Mouse (Mus musculus) CH12.LX (cell line): Measurements from ENCODE around the gene Vasp. TPM values are rescaled to one million over a fixed set of nuclear protein-coding genes. Genes with fewer than 3 reads are reported as not detected.

Source experiments
- DNase-seq: peaks from one replicate; pipeline ENCODE4 v3.0.0-alpha.2; 2013; ENCODE audit errors: extremely low read depth
- H3K27ac ChIP-seq: 2 replicates; pipeline ENCODE4 v1.5.1; 2012; ENCODE audit warnings: low read depth, mild to moderate bottlenecking, control low read depth, moderate library complexity; ENCODE audit not compliant: insufficient read depth
- H3K27me3 ChIP-seq: replicated peaks from 2 replicates; pipeline ENCODE3; 2012; ENCODE audit warnings: inconsistent platforms
- H3K36me3 ChIP-seq, 2 experiments: replicated peaks in 1 of 2; 2 replicates each; pipeline versions ENCODE3 to v1.6.1; 2012; ENCODE audit warnings: inconsistent platforms in 1 of 2, low read length in 1 of 2, mild to moderate bottlenecking in 1 of 2, mixed read lengths in 1 of 2, moderate library complexity in 1 of 2; ENCODE audit not compliant: control insufficient read depth in 1 of 2, insufficient read depth in 1 of 2
- H3K4me1 ChIP-seq, 2 experiments: 2 replicates each; pipeline ENCODE4 v1.6.1; 2012; ENCODE audit warnings: inconsistent platforms in 1 of 2, moderate library complexity in 1 of 2; ENCODE audit not compliant: insufficient read depth in 2 of 2, control insufficient read depth in 1 of 2
- H3K4me2 ChIP-seq: 2 replicates; pipeline ENCODE4 v1.6.1; 2012; ENCODE audit warnings: low read depth, mild to moderate bottlenecking, control low read depth; ENCODE audit not compliant: poor library complexity, insufficient read depth, severe bottlenecking
- H3K4me3 ChIP-seq, 3 experiments: fragments of 150-350 bp in 1 of 3; sonication (generic) in 1 of 3; replicated peaks in 1 of 3; 2 replicates each; pipeline versions ENCODE3 to v1.5.1; 2011 to 2012; ENCODE audit warnings: low read depth in 2 of 3, low read length in 2 of 3, mild to moderate bottlenecking in 2 of 3, moderate library complexity in 2 of 3, control low read depth in 1 of 3, improper control_type of control experiment in 1 of 3, inconsistent platforms in 1 of 3, mixed read lengths in 1 of 3; ENCODE audit not compliant: poor library complexity in 1 of 3
- H3K79me2 ChIP-seq: replicated peaks from 2 replicates; pipeline ENCODE4 v1.6.1; 2012; ENCODE audit warnings: mild to moderate bottlenecking, moderate library complexity; ENCODE audit not compliant: control insufficient read depth, poor library complexity, insufficient read depth, severe bottlenecking; ENCODE audit errors: extremely low read depth
- H3K9ac ChIP-seq: 2 replicates; pipeline ENCODE4 v1.6.1; 2012; ENCODE audit warnings: low read depth, mild to moderate bottlenecking, control low read depth, moderate library complexity; ENCODE audit not compliant: insufficient read depth
- H3K9me3 ChIP-seq: replicated peaks from 2 replicates; pipeline ENCODE3; 2012; ENCODE audit warnings: low read length, inconsistent platforms, mixed read lengths
- BHLHE40 ChIP-seq: IDR thresholded peaks from 2 replicates; pipeline ENCODE4 v1.6.1; 2011; ENCODE audit warnings: mild to moderate bottlenecking, low read depth, low read length, improper control_type of control experiment
- CHD1 ChIP-seq: IDR thresholded peaks from 2 replicates; pipeline ENCODE4 v1.6.1; 2012; ENCODE audit warnings: low read depth, low read length, improper control_type of control experiment, inconsistent platforms
- CHD2 ChIP-seq: IDR thresholded peaks from 2 replicates; pipeline ENCODE4 v1.6.1; 2011; ENCODE audit warnings: low read length, improper control_type of control experiment
- ELF1 ChIP-seq: IDR thresholded peaks from 2 replicates; pipeline ENCODE4 v1.6.1; 2014; ENCODE audit warnings: low read depth, mild to moderate bottlenecking, inconsistent platforms, low read length, improper control_type of control experiment
- ETS1 ChIP-seq: conservative IDR thresholded peaks from 2 replicates; pipeline ENCODE4 v1.6.1; 2012; ENCODE audit warnings: low read depth, mild to moderate bottlenecking, inconsistent platforms, low read length, improper control_type of control experiment, moderate library complexity
- GABPA ChIP-seq: IDR thresholded peaks from 2 replicates; pipeline ENCODE4 v1.6.1; 2012; ENCODE audit warnings: low read depth, low read length, improper control_type of control experiment, inconsistent platforms; ENCODE audit not compliant: insufficient replicate concordance
- HCFC1 ChIP-seq: IDR thresholded peaks from 2 replicates; pipeline ENCODE4 v1.6.1; 2012; ENCODE audit warnings: low read depth, mild to moderate bottlenecking, inconsistent platforms, low read length, improper control_type of control experiment
- KAT2A ChIP-seq: IDR thresholded peaks from 2 replicates; pipeline ENCODE4 v1.6.1; 2012; ENCODE audit warnings: low read length, improper control_type of control experiment, inconsistent platforms; ENCODE audit not compliant: insufficient replicate concordance
- MAFK ChIP-seq: IDR thresholded peaks from 2 replicates; pipeline ENCODE4 v1.6.1; 2011; ENCODE audit warnings: low read length, improper control_type of control experiment; ENCODE audit not compliant: insufficient replicate concordance
- MAX ChIP-seq: IDR thresholded peaks from 2 replicates; pipeline ENCODE4 v1.6.1; 2011; ENCODE audit warnings: low read length, improper control_type of control experiment
- MEF2A ChIP-seq: IDR thresholded peaks from 2 replicates; pipeline ENCODE4 v1.6.1; 2014; ENCODE audit warnings: low read depth, mild to moderate bottlenecking, inconsistent platforms, low read length, improper control_type of control experiment, borderline replicate concordance
- MXI1 ChIP-seq: IDR thresholded peaks from 2 replicates; pipeline ENCODE4 v1.6.1; 2011; ENCODE audit warnings: mild to moderate bottlenecking, low read depth, low read length, improper control_type of control experiment
- MYC ChIP-seq: IDR thresholded peaks from 2 replicates; pipeline ENCODE4 v1.6.1; 2011; ENCODE audit warnings: low read depth, mild to moderate bottlenecking, improper control_type of control experiment, low read length
- NELFE ChIP-seq: IDR thresholded peaks from 2 replicates; pipeline ENCODE4 v1.6.1; 2011; ENCODE audit warnings: low read depth, low read length, improper control_type of control experiment
- NRF1 ChIP-seq: IDR thresholded peaks from 2 replicates; pipeline ENCODE4 v1.6.1; 2014; ENCODE audit warnings: low read depth, mild to moderate bottlenecking, inconsistent platforms, low read length, improper control_type of control experiment, moderate library complexity
- POLR2AphosphoS2 ChIP-seq: IDR thresholded peaks from 2 replicates; pipeline ENCODE4 v1.6.1; 2011; ENCODE audit warnings: low read depth, low read length, improper control_type of control experiment
- SIN3A ChIP-seq: IDR thresholded peaks from 2 replicates; pipeline ENCODE4 v1.6.1; 2012; ENCODE audit warnings: low read length, improper control_type of control experiment, inconsistent platforms
- SMC3 ChIP-seq: IDR thresholded peaks from 2 replicates; pipeline ENCODE4 v1.6.1; 2011; ENCODE audit warnings: low read depth, low read length, improper control_type of control experiment
- USF2 ChIP-seq: conservative IDR thresholded peaks from 2 replicates; pipeline ENCODE4 v1.6.1; 2011; ENCODE audit warnings: low read depth, low read length, improper control_type of control experiment
- ZKSCAN1 ChIP-seq: IDR thresholded peaks from 2 replicates; pipeline ENCODE4 v1.6.1; 2012; ENCODE audit warnings: low read depth, inconsistent platforms, low read length, improper control_type of control experiment, borderline replicate concordance
- ZMIZ1 ChIP-seq: IDR thresholded peaks from 2 replicates; pipeline ENCODE4 v1.6.1; 2012; ENCODE audit warnings: low read depth, mild to moderate bottlenecking, inconsistent platforms, low read length, improper control_type of control experiment
- dilution Hi-C: fragments of 300-500 bp; cut with MboI; formaldehyde crosslinking; loops from 2 replicates; pipeline ENCODE4 v1.14.3; 2020; ENCODE audit warnings: low sequenced_read_pairs; ENCODE audit not compliant: extremely low pct_unique_long_range_greater_than_20kb, extremely low pct_ligation_motif_present
- in situ Hi-C: fragments of 300-500 bp; cut with MboI; formaldehyde crosslinking; loops from 3 replicates; pipeline ENCODE4 v1.14.3; 2019; ENCODE audit warnings: low sequenced_read_pairs, low pct_ligation_motif_present, low pct_unique_long_range_greater_than_20kb, mixed read lengths
- polyA plus RNA-seq: library from polyadenylated mRNA; unstranded; fragments of >175 nt; gene quantifications from 2 replicates; pipeline ENCODE4 v1.2.1, GENCODE M21; 2012; ENCODE audit warnings: low read depth; ENCODE audit not compliant: insufficient read length
- total RNA-seq, 2 experiments: library from RNA; depleted of rRNA; stranded (reverse); fragments of 300-350 nt in 1 of 2; fragments of >200 nt in 1 of 2; gene quantifications; 2 replicates each; pipeline ENCODE4 v1.2.3; 2012 to 2014

The Vasp gene
- total and polyA plus RNA-seq, 3 experiments, result 114 to 191 (median 125) TPM

DNA sequence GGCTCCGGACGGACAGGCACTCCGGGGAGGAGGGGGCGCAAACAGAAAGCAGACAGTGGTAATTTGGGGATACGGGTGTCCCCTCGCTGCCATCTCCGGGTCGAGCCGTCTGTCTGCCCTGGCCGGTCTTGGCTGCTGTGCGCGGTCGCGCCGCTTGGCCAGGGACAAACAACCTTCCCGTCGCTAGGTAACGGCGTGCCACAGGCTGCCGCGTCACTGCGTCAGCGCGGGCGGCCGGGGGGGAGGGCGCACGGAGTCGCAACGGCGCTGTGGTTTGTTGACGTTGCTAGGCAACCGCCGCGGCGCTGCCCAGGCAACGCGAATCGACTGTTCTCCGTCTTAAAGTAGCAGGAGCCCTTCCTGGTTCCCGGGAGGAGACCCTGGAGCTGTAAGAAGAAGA, 48.3 kb upstream of the Vasp start:
- Histone ChIP-seq H3K27ac (no peak overlapping the region), H3K36me3 (no peaks in the 10 kb centered on the region), H3K79me2 (no peaks in the 10 kb centered on the region), H3K9me3 (peaks cover 12% of the 10 kb centered on the region), H3K4me3 (peak overlapping the region; percentile 32 to 44 (median 40)), H3K4me1 (peaks cover 15 to 48% of the 10 kb centered on the region in 2 experiments), H3K27me3 (peaks cover 92% of the 10 kb centered on the region), H3K4me2 (peak overlapping the region; percentile 76), H3K9ac (0 out of 2 replicates have a peak overlapping the region, but pooled peaks have one; percentile 16)
- TF ChIP-seq KAT2A (no peak), ELF1 (peak; percentile 75), CHD2 (no peak), CHD1 (no peak), HCFC1 (peak; percentile 64), SIN3A (peak; percentile 96), MXI1 (peak; percentile 99), BHLHE40 (peak; percentile 23; the same call in 1 of the 2 replicates), MEF2A (no peak), NRF1 (peak; percentile 66), MAFK (no peak)
- peak; percentile 93 for DNase-seq
- dilution Hi-C loops (no loop called here), in situ Hi-C loops (no loop called here)

GRCm38 (mm10) chr7:19319458-19319857, 47.8 kb upstream of the Vasp start:
- H3K9ac ChIP-seq, result no peak overlapping the region
- H3K27ac ChIP-seq, result no peak overlapping the region
- peak overlapping the region; percentile 76 for H3K4me2 ChIP-seq
- H3K4me3 ChIP-seq, result peak overlapping the region in 2 of 3 experiments; percentile 32 to 40
- H3K27me3 ChIP-seq, result peaks cover 93% of the 10 kb centered on the region
- H3K9me3 ChIP-seq, result peaks cover 10% of the 10 kb centered on the region
- no peaks in the 10 kb centered on the region for H3K79me2 ChIP-seq
- no peak for TF ChIP-seq ETS1
- no peak for TF ChIP-seq MAX
- TF ChIP-seq NELFE, result no peak
- no peak for TF ChIP-seq SMC3
- no peak for TF ChIP-seq MXI1
- TF ChIP-seq USF2, result no peak
- no peak for TF ChIP-seq POLR2AphosphoS2
- TF ChIP-seq HCFC1, result no peak
- no peak for TF ChIP-seq ZKSCAN1
- no peak for TF ChIP-seq MYC
- no peak for TF ChIP-seq GABPA
- TF ChIP-seq ZMIZ1, result no peak
- H3K36me3 ChIP-seq, result no peaks in the 10 kb centered on the region
- dilution Hi-C loops, result no loop called here
- peaks cover 15 to 48% of the 10 kb centered on the region in 2 experiments for H3K4me1 ChIP-seq
- DNase-seq, result no peak
- in situ Hi-C loops, result no loop called here
